Comparison of ENCODE assay signal across 13 mouse cellular contexts in genomic region chr6:52183311-52184080, GRCm38 (mm10). TPM values are rescaled to one million over a fixed set of nuclear protein-coding genes. Genes with fewer than 3 reads are reported as not detected.
DNase-seq lines count a peak whose midpoint lies in the region; ATAC-seq lines count a peak whose summit lies in the region.
"Had no signal": no experiment of that assay in that cellular context is flagged by ENCODE, and none has a peak within 500 bp of the region (broad histone marks: within the 10 kb centered on the region; RNA-seq: fewer than 3 reads in every experiment).

No protein-coding gene starts in this region.

- WGBS in liver, embryonic 11.5 days, result 20% methylated on average over 10 of the region's 10 CpGs
- 18% methylated on average over 10 of the region's 10 CpGs for WGBS in intestine, embryonic 16.5 days
- WGBS in limb, embryonic 10.5 days, result 21% methylated on average over 10 of the region's 10 CpGs
- 19% methylated on average over 10 of the region's 10 CpGs for WGBS in stomach, embryonic 16.5 days
- WGBS in heart, embryonic 11.5 days (ENCODE audit: insufficient replicate concordance), result 17% methylated on average over 10 of the region's 10 CpGs

- H3K36me3 ChIP-seq in liver, embryonic 11.5 days (ENCODE audit: control insufficient read depth, insufficient read depth, low read length), result no peaks in the 10 kb centered on the region
- no peaks in the 10 kb centered on the region for H3K36me3 ChIP-seq in intestine, embryonic 16.5 days (ENCODE audit: control insufficient read depth, insufficient read depth, low read length)
- peaks cover 34% of the 10 kb centered on the region for H3K36me3 ChIP-seq in limb, embryonic 10.5 days
- H3K36me3 ChIP-seq in stomach, embryonic 16.5 days (ENCODE audit: control insufficient read depth, insufficient read depth, low read length), result no peaks in the 10 kb centered on the region
- no peaks in the 10 kb centered on the region for H3K36me3 ChIP-seq in heart, embryonic 11.5 days (ENCODE audit: control insufficient read depth, insufficient read depth, low read length)
- H3K36me3 ChIP-seq: heart, embryonic 15.5 days had no signal

- no peak for ATAC-seq in liver, embryonic 11.5 days (replicated peaks; ENCODE audit: low FRiP score)
- peak; percentile 63 for ATAC-seq in intestine, embryonic 16.5 days
- no peak for ATAC-seq in stomach, embryonic 16.5 days (ENCODE audit: insufficient read depth, low FRiP score)
- no peak for ATAC-seq in heart, embryonic 11.5 days (replicated peaks; ENCODE audit: insufficient number of reproducible peaks, low FRiP score, low TSS enrichment)
- ATAC-seq: CD4-positive, CD25-positive, alpha-beta regulatory T cell, adult 4 months had no signal

- H3K4me2 ChIP-seq in liver, embryonic 11.5 days, result peak overlapping the region; percentile 14; the same call in 1 of the 2 replicates
- peak overlapping the region; percentile 43 for H3K4me2 ChIP-seq in intestine, embryonic 16.5 days (ENCODE audit: low read depth, low read length)
- H3K4me2 ChIP-seq in stomach, embryonic 16.5 days (ENCODE audit: low read depth, low read length), result peak overlapping the region; percentile 41
- H3K4me2 ChIP-seq in heart, embryonic 11.5 days, result no peak overlapping the region
- H3K4me2 ChIP-seq: heart, embryonic 15.5 days had no signal

- intact Hi-C loops in gastrocnemius, postnatal 14 days (cut with DNase I; ENCODE audit: low total_unique reads), result no loop called here

- no peak overlapping the region; the same call in 1 of the 2 replicates for H3K27ac ChIP-seq in liver, embryonic 11.5 days (ENCODE audit: low read depth, low read length)
- peak overlapping the region; percentile 86 for H3K27ac ChIP-seq in intestine, embryonic 16.5 days (ENCODE audit: low read length)
- peak overlapping the region; percentile 63; the same call in 1 of the 2 replicates for H3K27ac ChIP-seq in limb, embryonic 10.5 days
- peak overlapping the region; percentile 82 for H3K27ac ChIP-seq in stomach, embryonic 16.5 days (ENCODE audit: low read length)
- no peak overlapping the region for H3K27ac ChIP-seq in heart, embryonic 11.5 days (ENCODE audit: low read depth, low read length)
- H3K27ac ChIP-seq: heart, embryonic 15.5 days had no signal

- no peak for DNase-seq in liver, embryonic 11.5 days (ENCODE audit: low spot score)
- no peak for DNase-seq in liver
- DNase-seq in limb, embryonic 10.5 days (ENCODE audit: low spot score), result peak; percentile 46
- DNase-seq in layer of hippocampus, adult 8-10 months (ENCODE audit: low spot score in 2 of 2), result no peak
- DNase-seq in gastrocnemius, postnatal 14 days, result no peak

- peaks cover 11% of the 10 kb centered on the region for H3K4me1 ChIP-seq in liver, embryonic 11.5 days (replicated peaks; ENCODE audit: control insufficient read depth, insufficient read depth, low read length)
- H3K4me1 ChIP-seq in intestine, embryonic 16.5 days (ENCODE audit: control insufficient read depth, insufficient read depth, low read length), result peaks cover 50% of the 10 kb centered on the region
- peaks cover 95% of the 10 kb centered on the region for H3K4me1 ChIP-seq in limb, embryonic 10.5 days
- peaks cover 51% of the 10 kb centered on the region for H3K4me1 ChIP-seq in stomach, embryonic 16.5 days (ENCODE audit: control insufficient read depth, insufficient read depth, low read length)
- H3K4me1 ChIP-seq in heart, embryonic 11.5 days (ENCODE audit: control insufficient read depth, insufficient read depth, low read length), result no peaks in the 10 kb centered on the region

- no peak overlapping the region for H3K9ac ChIP-seq in liver, embryonic 11.5 days (ENCODE audit: low read depth, low read length)
- H3K9ac ChIP-seq in intestine, embryonic 16.5 days (ENCODE audit: low read depth, low read length), result peak overlapping the region; percentile 53
- peak overlapping the region; percentile 40; the same call in 1 of the 2 replicates for H3K9ac ChIP-seq in stomach, embryonic 16.5 days (ENCODE audit: low read length)
- H3K9ac ChIP-seq in heart, embryonic 11.5 days (ENCODE audit: low read depth, low read length), result no peak overlapping the region
- H3K9ac ChIP-seq: heart, embryonic 15.5 days had no signal

- H3K27me3 ChIP-seq in liver, embryonic 11.5 days (replicated peaks; ENCODE audit: control insufficient read depth, insufficient read depth, low read length), result peaks cover 98% of the 10 kb centered on the region
- H3K27me3 ChIP-seq in intestine, embryonic 16.5 days (replicated peaks; ENCODE audit: control insufficient read depth, insufficient read depth, low read length), result peaks cover 8% of the 10 kb centered on the region
- peaks cover 86% of the 10 kb centered on the region for H3K27me3 ChIP-seq in limb, embryonic 10.5 days (ENCODE audit: low read depth, poor library complexity, severe bottlenecking)
- H3K27me3 ChIP-seq in stomach, embryonic 16.5 days (ENCODE audit: control insufficient read depth, insufficient read depth, low read length), result 0 out of 2 replicates have a peak, but pooled peaks cover 5% of the 10 kb centered on the region
- peaks cover 100% of the 10 kb centered on the region for H3K27me3 ChIP-seq in heart, embryonic 11.5 days (ENCODE audit: control insufficient read depth, insufficient read depth, low read length)

- no peaks in the 10 kb centered on the region for H3K9me3 ChIP-seq in liver, embryonic 11.5 days (ENCODE audit: control insufficient read depth, low read length)
- H3K9me3 ChIP-seq in intestine, embryonic 16.5 days (ENCODE audit: control insufficient read depth, low read length), result no peaks in the 10 kb centered on the region
- no peaks in the 10 kb centered on the region for H3K9me3 ChIP-seq in limb, embryonic 10.5 days (replicated peaks)
- H3K9me3 ChIP-seq in stomach, embryonic 16.5 days (replicated peaks; ENCODE audit: control insufficient read depth, low read length), result no peaks in the 10 kb centered on the region
- no peaks in the 10 kb centered on the region for H3K9me3 ChIP-seq in heart, embryonic 11.5 days (replicated peaks; ENCODE audit: control insufficient read depth, low read length)
- H3K9me3 ChIP-seq: heart, embryonic 15.5 days had no signal

- no peak overlapping the region for H3K4me3 ChIP-seq in liver, embryonic 11.5 days (ENCODE audit: low read depth, low read length)
- peak overlapping the region; percentile 13; the same call in 1 of the 2 replicates for H3K4me3 ChIP-seq in intestine, embryonic 16.5 days (ENCODE audit: low read length)
- H3K4me3 ChIP-seq in limb, embryonic 10.5 days, result peak overlapping the region; percentile 3; the same call in 1 of the 2 replicates
- H3K4me3 ChIP-seq in stomach, embryonic 16.5 days (replicated peaks; ENCODE audit: low read length), result no peak overlapping the region
- no peak overlapping the region for H3K4me3 ChIP-seq in heart, embryonic 11.5 days (ENCODE audit: low read depth, low read length)
- H3K4me3 ChIP-seq: heart, embryonic 15.5 days had no signal

RNA-seq across cellular contexts. Expression of gene 5730596B20Rik, which starts 6.2 kb away (rescaled TPM):
- 0.60 and 1.0 TPM in 2 replicates for polyA plus RNA-seq in liver, embryonic 11.5 days (2014; fragmentation: Nextera tagmentation; extraction: Ambion mirVana)
- 1.5 TPM in 2 replicates for polyA plus RNA-seq in intestine, embryonic 16.5 days (2015; fragmentation: Nextera tagmentation; extraction: Ambion mirVana)
- 1.1 and 1.3 TPM in 2 replicates for polyA plus RNA-seq in limb, embryonic 10.5 days (2016; fragmentation: Nextera tagmentation; extraction: Ambion mirVana)
- 2.1 and 2.6 TPM in 2 replicates for polyA plus RNA-seq in stomach, embryonic 16.5 days (2015; fragmentation: Nextera tagmentation; extraction: Ambion mirVana)
- not detected for total RNA-seq in layer of hippocampus, adult 8-10 months (2022)
- polyA plus RNA-seq in heart, embryonic 11.5 days (2014; fragmentation: Nextera tagmentation; extraction: Ambion mirVana), result 0.45 and 0.57 TPM in 2 replicates
- total RNA-seq in gastrocnemius, postnatal 14 days (2021), result under 1 TPM; 0.08 to 0.11 TPM
- total RNA-seq: left cerebral cortex, adult 18-20 months; megakaryocyte-erythroid progenitor cell, adult 5-6 weeks had no signal
- polyA plus RNA-seq: CD4-positive, CD25-positive, alpha-beta regulatory T cell, adult 4 months; spleen, adult 2 months had no signal

RNA-seq across cellular contexts. Expression of gene Hoxa4, which starts 8.1 kb away (rescaled TPM):
- polyA plus RNA-seq in liver, embryonic 11.5 days (2014; fragmentation: Nextera tagmentation; extraction: Ambion mirVana), result 2.3 and 3.1 TPM in 2 replicates
- 1.7 and 2.4 TPM in 2 replicates for polyA plus RNA-seq in intestine, embryonic 16.5 days (2015; fragmentation: Nextera tagmentation; extraction: Ambion mirVana)
- polyA plus RNA-seq in limb, embryonic 10.5 days (2016; fragmentation: Nextera tagmentation; extraction: Ambion mirVana), result 1.6 and 1.8 TPM in 2 replicates
- polyA plus RNA-seq in stomach, embryonic 16.5 days (2015; fragmentation: Nextera tagmentation; extraction: Ambion mirVana), result 2.5 and 2.8 TPM in 2 replicates
- not detected for total RNA-seq in layer of hippocampus, adult 8-10 months (2022)
- 0.68 and 1.4 TPM in 2 replicates for polyA plus RNA-seq in heart, embryonic 11.5 days (2014; fragmentation: Nextera tagmentation; extraction: Ambion mirVana)
- 1 to 10 TPM; 4.1 to 4.9 TPM for total RNA-seq in gastrocnemius, postnatal 14 days (2021)
- total RNA-seq: left cerebral cortex, adult 18-20 months had no signal
- polyA plus RNA-seq: CD4-positive, CD25-positive, alpha-beta regulatory T cell, adult 4 months had no signal

RNA-seq across cellular contexts. Expression of gene Hoxa2, which starts 18.9 kb away (rescaled TPM):
- 4.3 and 4.5 TPM in 2 replicates for polyA plus RNA-seq in liver, embryonic 11.5 days (2014; fragmentation: Nextera tagmentation; extraction: Ambion mirVana)
- 5.0 and 5.1 TPM in 2 replicates for polyA plus RNA-seq in intestine, embryonic 16.5 days (2015; fragmentation: Nextera tagmentation; extraction: Ambion mirVana)
- polyA plus RNA-seq in limb, embryonic 10.5 days (2016; fragmentation: Nextera tagmentation; extraction: Ambion mirVana), result 4.5 and 5.3 TPM in 2 replicates
- polyA plus RNA-seq in stomach, embryonic 16.5 days (2015; fragmentation: Nextera tagmentation; extraction: Ambion mirVana), result 7.4 and 8.5 TPM in 2 replicates
- not detected for total RNA-seq in layer of hippocampus, adult 8-10 months (2022)
- 3.5 and 3.6 TPM in 2 replicates for polyA plus RNA-seq in heart, embryonic 11.5 days (2014; fragmentation: Nextera tagmentation; extraction: Ambion mirVana)
- total RNA-seq in gastrocnemius, postnatal 14 days (2021), result under 1 TPM; 0.78 to 0.86 TPM
- total RNA-seq: left cerebral cortex, adult 18-20 months had no signal
- polyA plus RNA-seq: CD4-positive, CD25-positive, alpha-beta regulatory T cell, adult 4 months had no signal

RNA-seq across cellular contexts. Expression of gene Hoxa5, which starts 20.9 kb away (rescaled TPM):
- polyA plus RNA-seq in liver, embryonic 11.5 days (2014; fragmentation: Nextera tagmentation; extraction: Ambion mirVana), result 8.0 and 9.7 TPM in 2 replicates
- 15.3 and 15.5 TPM in 2 replicates for polyA plus RNA-seq in intestine, embryonic 16.5 days (2015; fragmentation: Nextera tagmentation; extraction: Ambion mirVana)
- 9.8 and 10.4 TPM in 2 replicates for polyA plus RNA-seq in limb, embryonic 10.5 days (2016; fragmentation: Nextera tagmentation; extraction: Ambion mirVana)
- polyA plus RNA-seq in stomach, embryonic 16.5 days (2015; fragmentation: Nextera tagmentation; extraction: Ambion mirVana), result 8.8 and 11.0 TPM in 2 replicates
- total RNA-seq in layer of hippocampus, adult 8-10 months (2022), result not detected
- 2.4 and 2.6 TPM in 2 replicates for polyA plus RNA-seq in heart, embryonic 11.5 days (2014; fragmentation: Nextera tagmentation; extraction: Ambion mirVana)
- total RNA-seq in gastrocnemius, postnatal 14 days (2021), result 1 to 10 TPM; 1.9 to 2.5 TPM
- total RNA-seq: left cerebral cortex, adult 18-20 months had no signal
- polyA plus RNA-seq: CD4-positive, CD25-positive, alpha-beta regulatory T cell, adult 4 months had no signal

RNA-seq across cellular contexts. Expression of gene Hoxa6, which starts 25.0 kb away (rescaled TPM):
- 0.45 and 0.71 TPM in 2 replicates for polyA plus RNA-seq in liver, embryonic 11.5 days (2014; fragmentation: Nextera tagmentation; extraction: Ambion mirVana)
- polyA plus RNA-seq in intestine, embryonic 16.5 days (2015; fragmentation: Nextera tagmentation; extraction: Ambion mirVana), result 1.2 and 1.4 TPM in 2 replicates
- polyA plus RNA-seq in limb, embryonic 10.5 days (2016; fragmentation: Nextera tagmentation; extraction: Ambion mirVana), result 3.5 and 4.1 TPM in 2 replicates
- 1.3 and 1.4 TPM in 2 replicates for polyA plus RNA-seq in stomach, embryonic 16.5 days (2015; fragmentation: Nextera tagmentation; extraction: Ambion mirVana)
- not detected for total RNA-seq in layer of hippocampus, adult 8-10 months (2022)
- not detected in 2 replicates for polyA plus RNA-seq in heart, embryonic 11.5 days (2014; fragmentation: Nextera tagmentation; extraction: Ambion mirVana)
- 1 to 10 TPM in 1 of 2 experiments, under 1 TPM in 1; 0.74 to 1.3 TPM for total RNA-seq in gastrocnemius, postnatal 14 days (2021)
- total RNA-seq: left cerebral cortex, adult 18-20 months; megakaryocyte-erythroid progenitor cell, adult 5-6 weeks had no signal
- polyA plus RNA-seq: CD4-positive, CD25-positive, alpha-beta regulatory T cell, adult 4 months; heart, embryonic 15.5 days; spleen, adult 2 months had no signal

Comparison
In these comparisons a context has a peak if more than half of its experiments do, and no peak if none do; other contexts are left out.
1. H3K27ac ChIP-seq: peak in intestine, embryonic 16.5 days (single experiment), limb, embryonic 10.5 days (single experiment) and stomach, embryonic 16.5 days (single experiment); none in liver, embryonic 11.5 days (single experiment) and heart, embryonic 11.5 days (single experiment).
2. H3K4me3 ChIP-seq: peak in intestine, embryonic 16.5 days (single experiment) and limb, embryonic 10.5 days (single experiment); none in liver, embryonic 11.5 days (single experiment), stomach, embryonic 16.5 days (single experiment) and heart, embryonic 11.5 days (single experiment).
3. H3K9ac ChIP-seq: peak in intestine, embryonic 16.5 days (single experiment) and stomach, embryonic 16.5 days (single experiment); none in liver, embryonic 11.5 days (single experiment) and heart, embryonic 11.5 days (single experiment).